In the genomic region with DNA sequence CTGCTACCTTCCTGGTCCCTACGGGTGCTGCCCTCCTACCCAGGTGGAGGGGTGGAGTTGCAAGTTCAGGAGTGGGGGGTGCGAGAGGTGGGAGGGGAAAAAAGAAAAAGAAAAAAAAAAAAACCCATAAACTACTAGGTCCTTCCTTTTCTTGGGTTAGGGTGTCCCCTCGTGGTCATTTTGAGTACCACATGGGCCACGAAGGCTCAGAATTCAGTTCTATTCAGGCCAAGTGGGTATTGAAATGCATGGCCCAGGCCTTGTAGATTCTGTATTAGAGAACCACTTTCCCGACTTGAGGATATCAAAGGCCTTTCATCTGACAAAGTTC, we compare ENCODE assay signal across 8 mouse cellular contexts. TPM values are rescaled to one million over a fixed set of nuclear protein-coding genes. Genes with fewer than 3 reads are reported as not detected.
DNase-seq lines count a peak whose midpoint lies in the region; ATAC-seq and TF ChIP-seq lines count a peak whose summit lies in the region.

No protein-coding gene starts in this region.

- DNase-seq in A20 (ENCODE audit: low read depth, low spot score), result peak; percentile 51
- peak; percentile 83 for DNase-seq in adrenal gland, postnatal 10 days
- peak; percentile 78 for DNase-seq in embryonic facial prominence, embryonic 11.5 days (ENCODE audit: low spot score)
- peak; percentile 82 for DNase-seq in kidney, postnatal 10 days
- no peak for DNase-seq in liver, embryonic 14.5 days (ENCODE audit: low read depth in 3 of 3, low spot score in 3 of 3)
- DNase-seq in neural tube, embryonic 11.5 days (ENCODE audit: low spot score), result peak; percentile 79
- peak; percentile 66 for DNase-seq in stomach, postnatal 0 days (ENCODE audit: low spot score)

- H3K27me3 ChIP-seq in embryonic facial prominence, embryonic 11.5 days (ENCODE audit: control insufficient read depth, insufficient read depth, low read length), result peaks cover 26% of the 10 kb centered on the region
- peaks cover 73% of the 10 kb centered on the region for H3K27me3 ChIP-seq in heart, embryonic 14.5 days (ENCODE audit: control insufficient read depth, insufficient read depth, low read length)
- H3K27me3 ChIP-seq in liver, embryonic 14.5 days (ENCODE audit: control insufficient read depth, insufficient read depth, low read length), result peaks cover 7% of the 10 kb centered on the region
- H3K27me3 ChIP-seq in neural tube, embryonic 11.5 days (ENCODE audit: control insufficient read depth, insufficient read depth, low read length), result peaks cover 4% of the 10 kb centered on the region; the same call in 1 of the 2 replicates
- peaks cover 3% of the 10 kb centered on the region; the same call in 1 of the 2 replicates for H3K27me3 ChIP-seq in stomach, postnatal 0 days (ENCODE audit: control insufficient read depth, insufficient read depth, low read length)

- 1% methylated on average over 5 of the region's 5 CpGs for WGBS in embryonic facial prominence, embryonic 11.5 days
- WGBS in heart, embryonic 14.5 days, result 2% methylated on average over 5 of the region's 5 CpGs
- WGBS in liver, embryonic 14.5 days (ENCODE audit: insufficient replicate concordance), result 3% methylated on average over 5 of the region's 5 CpGs
- WGBS in neural tube, embryonic 11.5 days, result 2% methylated on average over 5 of the region's 5 CpGs
- WGBS in stomach, postnatal 0 days, result 0% methylated on average over 5 of the region's 5 CpGs

- no peak overlapping the region for H3K27ac ChIP-seq in embryonic facial prominence, embryonic 11.5 days (replicated peaks; ENCODE audit: low read depth, low read length)
- no peak overlapping the region for H3K27ac ChIP-seq in heart, embryonic 14.5 days (replicated peaks in 1 of 2; ENCODE audit: control insufficient read depth in 1 of 2, insufficient read depth in 1 of 2, low read depth in 2 of 2, low read length in 2 of 2)
- H3K27ac ChIP-seq in liver, embryonic 14.5 days, result no peak overlapping the region
- no peak overlapping the region for H3K27ac ChIP-seq in neural tube, embryonic 11.5 days (ENCODE audit: low read depth, low read length)
- no peak overlapping the region for H3K27ac ChIP-seq in stomach, postnatal 0 days (replicated peaks)

- no peak for TF ChIP-seq EP300 in liver, embryonic 14.5 days (IDR thresholded peaks at IDR 0.05; ENCODE audit: low read depth)
- TF ChIP-seq EP300 in stomach, postnatal 0 days (optimal IDR thresholded peaks at IDR 0.05), result no peak

- H3K4me1 ChIP-seq in embryonic facial prominence, embryonic 11.5 days (ENCODE audit: control insufficient read depth, insufficient read depth, low read length), result 0 out of 2 replicates have a peak, but pooled peaks cover 3% of the 10 kb centered on the region
- peaks cover 6 to 7% of the 10 kb centered on the region in 2 experiments; a peak in 2 of 4 replicates for H3K4me1 ChIP-seq in heart, embryonic 14.5 days (ENCODE audit: control insufficient read depth in 2 of 2, insufficient read depth in 2 of 2, low read length in 2 of 2)
- H3K4me1 ChIP-seq in liver, embryonic 14.5 days (replicated peaks; ENCODE audit: control insufficient read depth in 2 of 2, insufficient read depth in 2 of 2, low read length in 1 of 2), result no peaks in the 10 kb centered on the region
- H3K4me1 ChIP-seq in neural tube, embryonic 11.5 days (ENCODE audit: control insufficient read depth, insufficient read depth, low read length), result peaks cover 4% of the 10 kb centered on the region; the same call in 1 of the 2 replicates
- H3K4me1 ChIP-seq in stomach, postnatal 0 days (replicated peaks; ENCODE audit: control insufficient read depth, insufficient read depth), result no peaks in the 10 kb centered on the region

- peak overlapping the region; percentile 65 for H3K4me2 ChIP-seq in embryonic facial prominence, embryonic 11.5 days (ENCODE audit: low read depth, low read length)
- H3K4me2 ChIP-seq in heart, embryonic 14.5 days (ENCODE audit: low read length), result peak overlapping the region; percentile 67
- peak overlapping the region; percentile 47 for H3K4me2 ChIP-seq in liver, embryonic 14.5 days (ENCODE audit: low read depth)
- H3K4me2 ChIP-seq in neural tube, embryonic 11.5 days (ENCODE audit: low read depth), result peak overlapping the region; percentile 60
- H3K4me2 ChIP-seq in stomach, postnatal 0 days (replicated peaks; ENCODE audit: low read depth), result peak overlapping the region; percentile 59

- peak; percentile 52; the same call in 1 of the 2 replicates for ATAC-seq in embryonic facial prominence, embryonic 11.5 days (replicated peaks; ENCODE audit: insufficient number of reproducible peaks, low FRiP score, low TSS enrichment, low read depth)
- no peak for ATAC-seq in heart, embryonic 14.5 days (ENCODE audit: insufficient number of reproducible peaks, insufficient read depth, low FRiP score, low read depth)
- ATAC-seq in liver, embryonic 14.5 days (ENCODE audit: insufficient read depth), result no peak
- ATAC-seq in neural tube, embryonic 11.5 days (ENCODE audit: insufficient read depth, low FRiP score, low TSS enrichment), result no peak
- peak; percentile 13 for ATAC-seq in stomach, postnatal 0 days (ENCODE audit: low FRiP score, low TSS enrichment)

- H3K4me3 ChIP-seq in embryonic facial prominence, embryonic 11.5 days (ENCODE audit: low read depth, low read length), result peak overlapping the region; percentile 28
- H3K4me3 ChIP-seq in heart, embryonic 14.5 days (ENCODE audit: control insufficient read depth in 1 of 2, insufficient read depth in 1 of 2, low read depth in 1 of 2, low read length in 2 of 2), result peak overlapping the region; percentile 37 to 39
- peak overlapping the region in 1 of 2 experiments; percentile 25; a peak in 2 of 4 replicates for H3K4me3 ChIP-seq in liver, embryonic 14.5 days (ENCODE audit: insufficient read depth in 1 of 2, low read depth in 2 of 2, low read length in 2 of 2)
- peak overlapping the region; percentile 24 for H3K4me3 ChIP-seq in neural tube, embryonic 11.5 days (ENCODE audit: low read depth, low read length)
- peak overlapping the region; percentile 31 for H3K4me3 ChIP-seq in stomach, postnatal 0 days (ENCODE audit: low read depth, low read length)

- no peaks in the 10 kb centered on the region for H3K36me3 ChIP-seq in embryonic facial prominence, embryonic 11.5 days (replicated peaks; ENCODE audit: control insufficient read depth, insufficient read depth, low read depth, low read length)
- H3K36me3 ChIP-seq in heart, embryonic 14.5 days (ENCODE audit: control insufficient read depth, insufficient read depth, low read length), result no peaks in the 10 kb centered on the region
- H3K36me3 ChIP-seq in liver, embryonic 14.5 days (replicated peaks; ENCODE audit: control insufficient read depth, insufficient read depth, low read depth), result no peaks in the 10 kb centered on the region
- H3K36me3 ChIP-seq in neural tube, embryonic 11.5 days (ENCODE audit: control insufficient read depth, insufficient read depth, low read length), result no peaks in the 10 kb centered on the region
- no peaks in the 10 kb centered on the region for H3K36me3 ChIP-seq in stomach, postnatal 0 days (ENCODE audit: control insufficient read depth, insufficient read depth, low read length)

- peak; percentile 71 for TF ChIP-seq CTCF in liver, embryonic 14.5 days (IDR thresholded peaks at IDR 0.05; ENCODE audit: low read depth)
- peak; percentile 91 for TF ChIP-seq CTCF in stomach, postnatal 0 days (IDR thresholded peaks at IDR 0.05; ENCODE audit: low read depth)

- H3K9ac ChIP-seq in embryonic facial prominence, embryonic 11.5 days (replicated peaks; ENCODE audit: low read length), result peak overlapping the region; percentile 36; the same call in 1 of the 2 replicates
- H3K9ac ChIP-seq in heart, embryonic 14.5 days (ENCODE audit: low read length), result no peak overlapping the region
- H3K9ac ChIP-seq in liver, embryonic 14.5 days (replicated peaks), result no peak overlapping the region
- H3K9ac ChIP-seq in neural tube, embryonic 11.5 days (ENCODE audit: low read length), result no peak overlapping the region
- H3K9ac ChIP-seq in stomach, postnatal 0 days (ENCODE audit: low read length), result no peak overlapping the region

- no peaks in the 10 kb centered on the region for H3K9me3 ChIP-seq in embryonic facial prominence, embryonic 11.5 days (replicated peaks; ENCODE audit: control insufficient read depth, low read length)
- H3K9me3 ChIP-seq in heart, embryonic 14.5 days (ENCODE audit: control insufficient read depth, low read length), result no peaks in the 10 kb centered on the region
- no peaks in the 10 kb centered on the region for H3K9me3 ChIP-seq in liver, embryonic 14.5 days (ENCODE audit: control insufficient read depth, low read length)
- H3K9me3 ChIP-seq in neural tube, embryonic 11.5 days (ENCODE audit: control insufficient read depth, low read length), result no peaks in the 10 kb centered on the region
- H3K9me3 ChIP-seq in stomach, postnatal 0 days (ENCODE audit: control insufficient read depth, low read length), result no peaks in the 10 kb centered on the region

RNA-seq across cellular contexts. Expression of a gene that starts 8.0 kb away (rescaled TPM):
- total RNA-seq in adrenal gland, postnatal 10 days (2021), result 10 to 100 TPM in 1 of 2 experiments, 1 to 10 TPM in 1; 3.3 to 14.2 TPM
- polyA plus RNA-seq in embryonic facial prominence, embryonic 11.5 days (2014; fragmentation: Nextera tagmentation; extraction: Ambion mirVana), result 0.04 and 0.21 TPM in 2 replicates
- polyA plus RNA-seq in heart, embryonic 14.5 days (2014; fragmentation: Nextera tagmentation; extraction: Ambion mirVana), result 0.11 TPM in 1 of 2 replicates, not detected in the other
- polyA plus RNA-seq in liver, embryonic 14.5 days (2012; rRNA removed), result 0.03 and 0.06 TPM in 2 replicates
- polyA plus RNA-seq in liver, embryonic 14.5 days (2014; fragmentation: Nextera tagmentation; extraction: Ambion mirVana), result 0.01 TPM in 1 of 2 replicates, not detected in the other
- 0.12 TPM in 2 replicates for polyA plus RNA-seq in neural tube, embryonic 11.5 days (2014; fragmentation: Nextera tagmentation; extraction: Ambion mirVana)
- polyA plus RNA-seq in stomach, postnatal 0 days (2015; fragmentation: Nextera tagmentation; extraction: Ambion mirVana), result 0.11 TPM in 2 replicates

RNA-seq across cellular contexts. Expression of a gene that starts 28.6 kb away (rescaled TPM):
- 1 to 10 TPM; 6.7 to 7.5 TPM for total RNA-seq in adrenal gland, postnatal 10 days (2021)
- 4.1 and 4.9 TPM in 2 replicates for polyA plus RNA-seq in embryonic facial prominence, embryonic 11.5 days (2014; fragmentation: Nextera tagmentation; extraction: Ambion mirVana)
- 1.4 TPM in 2 replicates for polyA plus RNA-seq in heart, embryonic 14.5 days (2014; fragmentation: Nextera tagmentation; extraction: Ambion mirVana)
- polyA plus RNA-seq in liver, embryonic 14.5 days (2012; rRNA removed), result 0.13 and 0.15 TPM in 2 replicates
- 0.08 and 0.10 TPM in 2 replicates for polyA plus RNA-seq in liver, embryonic 14.5 days (2014; fragmentation: Nextera tagmentation; extraction: Ambion mirVana)
- 3.4 and 4.4 TPM in 2 replicates for polyA plus RNA-seq in neural tube, embryonic 11.5 days (2014; fragmentation: Nextera tagmentation; extraction: Ambion mirVana)
- polyA plus RNA-seq in stomach, postnatal 0 days (2015; fragmentation: Nextera tagmentation; extraction: Ambion mirVana), result 0.84 and 0.94 TPM in 2 replicates

RNA-seq across cellular contexts. Expression of a gene that starts 35.6 kb away (rescaled TPM):
- total RNA-seq in adrenal gland, postnatal 10 days (2021), result not detected
- not detected in 2 replicates for polyA plus RNA-seq in embryonic facial prominence, embryonic 11.5 days (2014; fragmentation: Nextera tagmentation; extraction: Ambion mirVana)
- not detected in 2 replicates for polyA plus RNA-seq in heart, embryonic 14.5 days (2014; fragmentation: Nextera tagmentation; extraction: Ambion mirVana)
- 0.04 TPM in 1 of 2 replicates, not detected in the other for polyA plus RNA-seq in liver, embryonic 14.5 days (2012; rRNA removed)
- polyA plus RNA-seq in liver, embryonic 14.5 days (2014; fragmentation: Nextera tagmentation; extraction: Ambion mirVana), result 0.11 TPM in 1 of 2 replicates, not detected in the other
- not detected in 2 replicates for polyA plus RNA-seq in neural tube, embryonic 11.5 days (2014; fragmentation: Nextera tagmentation; extraction: Ambion mirVana)
- polyA plus RNA-seq in stomach, postnatal 0 days (2015; fragmentation: Nextera tagmentation; extraction: Ambion mirVana), result 0.11 and 0.12 TPM in 2 replicates

RNA-seq across cellular contexts. Expression of a gene that starts 57.7 kb away (rescaled TPM):
- not detected for total RNA-seq in adrenal gland, postnatal 10 days (2021)
- polyA plus RNA-seq in embryonic facial prominence, embryonic 11.5 days (2014; fragmentation: Nextera tagmentation; extraction: Ambion mirVana), result 0.35 TPM in 1 of 2 replicates, not detected in the other
- not detected in 2 replicates for polyA plus RNA-seq in heart, embryonic 14.5 days (2014; fragmentation: Nextera tagmentation; extraction: Ambion mirVana)
- polyA plus RNA-seq in liver, embryonic 14.5 days (2012; rRNA removed), result 0.06 and 0.12 TPM in 2 replicates
- 0.05 TPM in 1 of 2 replicates, not detected in the other for polyA plus RNA-seq in liver, embryonic 14.5 days (2014; fragmentation: Nextera tagmentation; extraction: Ambion mirVana)
- polyA plus RNA-seq in neural tube, embryonic 11.5 days (2014; fragmentation: Nextera tagmentation; extraction: Ambion mirVana), result not detected in 2 replicates
- 23.4 and 25.3 TPM in 2 replicates for polyA plus RNA-seq in stomach, postnatal 0 days (2015; fragmentation: Nextera tagmentation; extraction: Ambion mirVana)

Comparison
In these comparisons a context has a peak if more than half of its experiments do, and no peak if none do; other contexts are left out.
1. DNase-seq: peak in A20 (single experiment), adrenal gland, postnatal 10 days (single experiment), embryonic facial prominence, embryonic 11.5 days (single experiment), kidney, postnatal 10 days (single experiment), neural tube, embryonic 11.5 days (single experiment) and stomach, postnatal 0 days (single experiment); none in liver, embryonic 14.5 days (0 of 3).
2. ATAC-seq: peak in embryonic facial prominence, embryonic 11.5 days (single experiment) and stomach, postnatal 0 days (single experiment); none in heart, embryonic 14.5 days (single experiment), liver, embryonic 14.5 days (single experiment) and neural tube, embryonic 11.5 days (single experiment).
3. Peak in every context shown above with its lines, with median percentiles within 50 percentile points of each other: H3K4me2 ChIP-seq.